Mouse (Mus musculus) urinary bladder, postnatal 10 days (tissue): ENCODE data around the gene Zfp64.

Experiments used
- DNase-seq: peaks from one replicate; pipeline ENCODE4 v3.0.0; 2022; ENCODE audit warnings: low spot score

Zfp64 gene

GRCm38 (mm10) chr2:168848553-168848952 lies 106.8 kb downstream of the Zfp64 start:
- DNase-seq = no peak

- no peak for DNase-seq
Measured at GRCm38 (mm10) chr2:168846180-168846720, 109.1 kb downstream of the Zfp64 start.
